Mouse (Mus musculus) hindbrain, embryonic 12.5 days (tissue): ENCODE measurements around the gene Itgb8. TPM values are rescaled to one million over a fixed set of nuclear protein-coding genes. Genes with fewer than 3 reads are reported as not detected.

Source experiments
- ATAC-seq: fragments of 200-750 bp; cut with Nextera tagmentation; 2 replicates; pipeline ENCODE4 v1.8.0; 2017; ENCODE audit warnings: moderate TSS enrichment; ENCODE audit not compliant: low FRiP score
- H3K27ac ChIP-seq: fragments of 300-500 bp; sonication (generic); 2 replicates; pipeline ENCODE4 v1.5.1; 2016; ENCODE audit warnings: mild to moderate bottlenecking
- H3K27me3 ChIP-seq: fragments of 300-500 bp; sonication (generic); 2 replicates; pipeline ENCODE4 v1.6.1; 2016; ENCODE audit warnings: mild to moderate bottlenecking
- H3K36me3 ChIP-seq: fragments of 300-500 bp; sonication (generic); 2 replicates; pipeline ENCODE4 v1.6.1; 2016; ENCODE audit warnings: mild to moderate bottlenecking
- H3K4me1 ChIP-seq: fragments of 300-500 bp; sonication (generic); 2 replicates; pipeline ENCODE4 v1.6.1; 2016
- H3K4me2 ChIP-seq: fragments of 300-500 bp; sonication (generic); replicated peaks from 2 replicates; pipeline ENCODE4 v1.6.1; 2016; ENCODE audit warnings: mild to moderate bottlenecking
- H3K4me3 ChIP-seq: fragments of 300-500 bp; sonication (generic); 2 replicates; pipeline ENCODE4 v1.5.1; 2016; ENCODE audit warnings: mild to moderate bottlenecking
- H3K9ac ChIP-seq: fragments of 300-500 bp; sonication (generic); 2 replicates; pipeline ENCODE4 v1.6.1; 2016; ENCODE audit warnings: mild to moderate bottlenecking, moderate library complexity
- H3K9me3 ChIP-seq: fragments of 300-500 bp; sonication (generic); replicated peaks from 2 replicates; pipeline ENCODE4 v1.6.1; 2016; ENCODE audit warnings: mild to moderate bottlenecking
- WGBS: fragments of 180-500 bp; shearing (Covaris S2); methylation state at CpG from one replicate; pipeline ENCODE4 v1.1.7; 2016; 5-methylcytosine and 5-hydroxymethylcytosine counted together
- polyA plus RNA-seq: library from polyadenylated mRNA; unstranded; fragments of >200 nt; fragmentation: Nextera tagmentation; extraction: Ambion mirVana; gene quantifications from 2 replicates; pipeline ENCODE4 v1.2.1, GENCODE M21; 2016

Gene Itgb8
- polyA plus RNA-seq, 1 experiment from 2014 or later: 22.3 TPM

GRCm38 (mm10) chr12:119230444-119230843 is 8.2 kb downstream of the Itgb8 start:
- H3K4me1 ChIP-seq: peaks cover 15% of the 10 kb centered on the region
- H3K27me3 ChIP-seq: no peaks in the 10 kb centered on the region
- no peaks in the 10 kb centered on the region for H3K9me3 ChIP-seq
- H3K4me2 ChIP-seq: no peak overlapping the region
- no peak overlapping the region for H3K27ac ChIP-seq
- ATAC-seq: no peak
- no peak overlapping the region for H3K4me3 ChIP-seq
- H3K9ac ChIP-seq: no peak overlapping the region
- H3K36me3 ChIP-seq: no peaks in the 10 kb centered on the region

- Histone ChIP-seq H3K9ac (no peak overlapping the region), H3K9me3 (no peaks in the 10 kb centered on the region), H3K4me3 (no peak overlapping the region), H3K4me2 (no peak overlapping the region), H3K4me1 (peaks cover 11% of the 10 kb centered on the region), H3K27me3 (no peaks in the 10 kb centered on the region), H3K36me3 (no peaks in the 10 kb centered on the region), H3K27ac (no peak overlapping the region)
- 95% methylated on average over 2 of the region's 2 CpGs for WGBS
- ATAC-seq: no peak
These were observed 9.0 kb downstream of the Itgb8 start for GRCm38 (mm10) chr12:119229601-119230000.

- no peak overlapping the region for H3K9ac ChIP-seq
- H3K4me1 ChIP-seq: peaks cover 10% of the 10 kb centered on the region; the same call in 1 of the 2 replicates
- no peak overlapping the region for H3K4me3 ChIP-seq
- H3K27me3 ChIP-seq: no peaks in the 10 kb centered on the region
- H3K4me2 ChIP-seq: no peak overlapping the region
- no peak for ATAC-seq
- H3K9me3 ChIP-seq: no peaks in the 10 kb centered on the region
- no peaks in the 10 kb centered on the region for H3K36me3 ChIP-seq
- 57% methylated on average over 1 of the region's 1 CpGs for WGBS
- H3K27ac ChIP-seq: no peak overlapping the region
These were observed 10.7 kb downstream of the Itgb8 start for GRCm38 (mm10) chr12:119227898-119228297.

GRCm38 (mm10) chr12:119224699-119225098 is 13.9 kb downstream of the Itgb8 start:
- Histone ChIP-seq H3K9me3 (no peaks in the 10 kb centered on the region), H3K36me3 (no peaks in the 10 kb centered on the region), H3K4me2 (no peak overlapping the region), H3K4me3 (no peak overlapping the region), H3K4me1 (no peaks in the 10 kb centered on the region), H3K9ac (no peak overlapping the region), H3K27ac (no peak overlapping the region), H3K27me3 (no peaks in the 10 kb centered on the region)
- ATAC-seq: no peak

- Histone ChIP-seq H3K9ac (no peak overlapping the region), H3K4me1 (no peaks in the 10 kb centered on the region), H3K9me3 (no peaks in the 10 kb centered on the region), H3K27ac (no peak overlapping the region), H3K4me3 (no peak overlapping the region), H3K36me3 (no peaks in the 10 kb centered on the region), H3K27me3 (no peaks in the 10 kb centered on the region), H3K4me2 (no peak overlapping the region)
- 85% methylated on average over 1 of the region's 1 CpGs for WGBS
- ATAC-seq: no peak
These were observed 19.2 kb downstream of the Itgb8 start for GRCm38 (mm10) chr12:119219409-119219808.

- Histone ChIP-seq H3K36me3 (no peaks in the 10 kb centered on the region), H3K4me2 (no peak overlapping the region), H3K9me3 (no peaks in the 10 kb centered on the region), H3K9ac (no peak overlapping the region), H3K4me1 (no peaks in the 10 kb centered on the region), H3K27ac (no peak overlapping the region), H3K4me3 (no peak overlapping the region), H3K27me3 (no peaks in the 10 kb centered on the region)
- no peak for ATAC-seq
These were observed 20.8 kb downstream of the Itgb8 start for GRCm38 (mm10) chr12:119217700-119218265.

- no peak for ATAC-seq
- H3K4me1 ChIP-seq: no peaks in the 10 kb centered on the region
- no peak overlapping the region for H3K27ac ChIP-seq
- no peak overlapping the region for H3K4me2 ChIP-seq
- no peaks in the 10 kb centered on the region for H3K36me3 ChIP-seq
- H3K27me3 ChIP-seq: no peaks in the 10 kb centered on the region
- WGBS: 95% methylated on average over 3 of the region's 3 CpGs
- H3K9ac ChIP-seq: no peak overlapping the region
- no peak overlapping the region for H3K4me3 ChIP-seq
- H3K9me3 ChIP-seq: no peaks in the 10 kb centered on the region
These were observed 23.4 kb downstream of the Itgb8 start for GRCm38 (mm10) chr12:119215225-119215624.

- Histone ChIP-seq H3K27me3 (no peaks in the 10 kb centered on the region), H3K4me2 (no peak overlapping the region), H3K9me3 (no peaks in the 10 kb centered on the region), H3K4me1 (no peaks in the 10 kb centered on the region), H3K9ac (no peak overlapping the region), H3K36me3 (no peaks in the 10 kb centered on the region), H3K4me3 (no peak overlapping the region), H3K27ac (no peak overlapping the region)
- ATAC-seq: no peak
- 43% methylated on average over 2 of the region's 2 CpGs for WGBS
These were observed 27.1 kb downstream of the Itgb8 start for GRCm38 (mm10) chr12:119211533-119211932.

GRCm38 (mm10) chr12:119210590-119210989 is 28.0 kb downstream of the Itgb8 start:
- 86% methylated on average over 2 of the region's 2 CpGs for WGBS
- H3K4me3 ChIP-seq: no peak overlapping the region
- H3K27me3 ChIP-seq: no peaks in the 10 kb centered on the region
- H3K27ac ChIP-seq: no peak overlapping the region
- no peaks in the 10 kb centered on the region for H3K9me3 ChIP-seq
- no peaks in the 10 kb centered on the region for H3K4me1 ChIP-seq
- no peaks in the 10 kb centered on the region for H3K36me3 ChIP-seq
- H3K4me2 ChIP-seq: no peak overlapping the region
- H3K9ac ChIP-seq: no peak overlapping the region
- ATAC-seq: no peak

GRCm38 (mm10) chr12:119210073-119210425 is 28.6 kb downstream of the Itgb8 start:
- H3K9ac ChIP-seq: no peak overlapping the region
- no peak overlapping the region for H3K4me3 ChIP-seq
- no peak for ATAC-seq
- H3K4me2 ChIP-seq: no peak overlapping the region
- WGBS: 98% methylated on average over 1 of the region's 1 CpGs
- H3K27ac ChIP-seq: no peak overlapping the region
- H3K36me3 ChIP-seq: no peaks in the 10 kb centered on the region
- no peaks in the 10 kb centered on the region for H3K4me1 ChIP-seq
- no peaks in the 10 kb centered on the region for H3K9me3 ChIP-seq
- H3K27me3 ChIP-seq: no peaks in the 10 kb centered on the region

GRCm38 (mm10) chr12:119209384-119210072 is 29.1 kb downstream of the Itgb8 start:
- Histone ChIP-seq H3K27me3 (no peaks in the 10 kb centered on the region), H3K36me3 (no peaks in the 10 kb centered on the region), H3K4me3 (no peak overlapping the region), H3K9me3 (no peaks in the 10 kb centered on the region), H3K9ac (no peak overlapping the region), H3K4me2 (no peak overlapping the region), H3K4me1 (no peaks in the 10 kb centered on the region), H3K27ac (no peak overlapping the region)
- ATAC-seq: no peak
- 89% methylated on average over 2 of the region's 2 CpGs for WGBS

GRCm38 (mm10) chr12:119207464-119207801 is 31.2 kb downstream of the Itgb8 start:
- H3K9me3 ChIP-seq: no peaks in the 10 kb centered on the region
- H3K27me3 ChIP-seq: no peaks in the 10 kb centered on the region
- H3K27ac ChIP-seq: no peak overlapping the region
- H3K4me2 ChIP-seq: no peak overlapping the region
- whole genome bisulfite sequencing: 69% methylated on average over 1 of the region's 1 CpGs
- no peak overlapping the region for H3K4me3 ChIP-seq
- no peak for ATAC-seq
- no peaks in the 10 kb centered on the region for H3K4me1 ChIP-seq
- H3K9ac ChIP-seq: no peak overlapping the region
- no peaks in the 10 kb centered on the region for H3K36me3 ChIP-seq

- H3K36me3 ChIP-seq: no peaks in the 10 kb centered on the region
- H3K9ac ChIP-seq: no peak overlapping the region
- peak; percentile 77 for ATAC-seq
- no peaks in the 10 kb centered on the region for H3K27me3 ChIP-seq
- no peaks in the 10 kb centered on the region for H3K4me1 ChIP-seq
- H3K9me3 ChIP-seq: no peaks in the 10 kb centered on the region
- no peak overlapping the region for H3K4me3 ChIP-seq
- H3K27ac ChIP-seq: no peak overlapping the region
- 78% methylated on average over 6 of the region's 6 CpGs for WGBS
- no peak overlapping the region for H3K4me2 ChIP-seq
These were observed 31.7 kb downstream of the Itgb8 start for GRCm38 (mm10) chr12:119206711-119207463.
